Mouse (Mus musculus): Measurements from ENCODE around the gene Wdr20.

Wdr20 gene

DNA sequence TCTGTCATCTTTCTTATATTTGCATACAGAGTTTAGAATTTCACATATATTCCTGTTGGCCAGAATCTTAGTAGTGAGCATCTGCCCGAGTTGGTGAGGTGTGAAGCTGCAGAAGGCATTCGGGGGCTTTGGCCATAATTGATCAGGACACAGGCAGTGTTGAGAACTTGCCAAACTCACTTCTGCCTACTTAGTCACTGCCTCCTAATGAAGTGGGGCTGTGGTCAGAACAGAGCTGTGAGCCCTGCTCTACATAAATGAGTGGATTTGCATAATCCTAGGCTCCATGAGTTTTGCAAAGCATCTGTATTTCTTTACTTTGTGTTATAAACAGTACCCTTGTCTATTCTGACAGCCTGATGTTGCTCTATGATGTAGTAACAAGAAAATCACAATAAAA, 24.6 kb downstream of the Wdr20 start:
- no peaks in the 10 kb centered on the region for H3K9me3 ChIP-seq (ENCODE audit: low read length)
- H3K36me3 ChIP-seq (ENCODE audit: insufficient read depth, low read length), result peaks cover 10% of the 10 kb centered on the region
- TF ChIP-seq NANOG (IDR thresholded peaks at IDR 0.05; ENCODE audit: borderline replicate concordance, low read length) (no peak), CTCF (conservative IDR thresholded peaks at IDR 0.05; ENCODE audit: low read length) (no peak), POU5F1 (IDR thresholded peaks at IDR 0.05; ENCODE audit: borderline replicate concordance, low read length) (no peak)
- H3K4me3 ChIP-seq (replicated peaks; ENCODE audit: low read length), result no peak overlapping the region
- no peaks in the 10 kb centered on the region for H3K27me3 ChIP-seq (ENCODE audit: insufficient read depth, low read length)
- H3K4me1 ChIP-seq (replicated peaks; ENCODE audit: low read depth, low read length), result peaks cover 42% of the 10 kb centered on the region

DNA sequence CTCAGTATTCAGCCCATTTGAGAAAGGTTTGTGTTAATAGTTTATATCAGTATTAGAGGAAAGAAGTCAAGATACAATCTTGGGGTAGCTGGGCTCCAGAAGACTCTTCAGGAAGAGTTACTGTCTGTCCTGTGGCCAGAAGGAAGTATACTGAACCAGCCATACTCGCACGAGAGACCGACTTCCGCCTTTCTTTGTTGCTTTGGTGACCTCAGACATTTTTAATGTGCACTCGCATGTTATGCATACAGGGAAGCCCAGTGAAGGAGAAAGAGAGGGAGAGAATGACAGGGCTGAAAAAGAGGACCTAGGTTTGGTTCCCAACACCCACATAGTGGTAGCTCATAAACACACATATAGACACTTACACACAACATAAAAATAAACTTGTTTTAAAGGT, 26.8 kb downstream of the Wdr20 start:
- Histone ChIP-seq H3K27me3 (ENCODE audit: insufficient read depth, low read length) (no peaks in the 10 kb centered on the region), H3K9me3 (ENCODE audit: low read length) (no peaks in the 10 kb centered on the region), H3K36me3 (ENCODE audit: insufficient read depth, low read length) (peaks cover 15% of the 10 kb centered on the region; the same call in 1 of the 2 replicates), H3K4me3 (replicated peaks; ENCODE audit: low read length) (no peak overlapping the region), H3K4me1 (replicated peaks; ENCODE audit: low read depth, low read length) (peaks cover 46% of the 10 kb centered on the region)
- no peak for TF ChIP-seq NANOG (IDR thresholded peaks at IDR 0.05; ENCODE audit: borderline replicate concordance, low read length)
- TF ChIP-seq CTCF (conservative IDR thresholded peaks at IDR 0.05; ENCODE audit: low read length), result no peak
- TF ChIP-seq POU5F1 (IDR thresholded peaks at IDR 0.05; ENCODE audit: borderline replicate concordance, low read length), result no peak

DNA sequence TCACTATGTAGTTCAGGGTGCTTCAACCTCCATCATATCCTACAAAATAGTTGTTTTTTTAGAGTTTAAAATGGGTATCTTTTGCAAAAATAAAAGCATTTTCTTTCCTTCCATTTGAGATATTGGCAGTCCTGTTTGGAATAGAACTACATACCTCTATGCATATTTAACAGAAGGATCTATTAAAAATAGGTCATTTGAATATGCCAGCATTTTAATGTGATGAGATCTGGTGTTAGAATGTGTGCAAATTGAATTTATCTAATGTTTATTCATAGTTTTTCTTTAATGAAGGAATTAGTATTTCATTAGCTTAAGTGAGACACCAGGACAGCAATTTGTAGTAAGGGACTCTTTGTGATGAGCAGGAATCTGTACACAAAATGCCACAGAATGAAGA, 30.8 kb downstream of the Wdr20 start:
- Histone ChIP-seq H3K36me3 (ENCODE audit: insufficient read depth, low read length) (peaks cover 12% of the 10 kb centered on the region; the same call in 1 of the 2 replicates), H3K4me3 (replicated peaks; ENCODE audit: low read length) (no peak overlapping the region), H3K4me1 (replicated peaks; ENCODE audit: low read depth, low read length) (peaks cover 39% of the 10 kb centered on the region), H3K27me3 (ENCODE audit: insufficient read depth, low read length) (no peaks in the 10 kb centered on the region), H3K9me3 (ENCODE audit: low read length) (no peaks in the 10 kb centered on the region)
- TF ChIP-seq NANOG (IDR thresholded peaks at IDR 0.05; ENCODE audit: borderline replicate concordance, low read length), result no peak

DNA sequence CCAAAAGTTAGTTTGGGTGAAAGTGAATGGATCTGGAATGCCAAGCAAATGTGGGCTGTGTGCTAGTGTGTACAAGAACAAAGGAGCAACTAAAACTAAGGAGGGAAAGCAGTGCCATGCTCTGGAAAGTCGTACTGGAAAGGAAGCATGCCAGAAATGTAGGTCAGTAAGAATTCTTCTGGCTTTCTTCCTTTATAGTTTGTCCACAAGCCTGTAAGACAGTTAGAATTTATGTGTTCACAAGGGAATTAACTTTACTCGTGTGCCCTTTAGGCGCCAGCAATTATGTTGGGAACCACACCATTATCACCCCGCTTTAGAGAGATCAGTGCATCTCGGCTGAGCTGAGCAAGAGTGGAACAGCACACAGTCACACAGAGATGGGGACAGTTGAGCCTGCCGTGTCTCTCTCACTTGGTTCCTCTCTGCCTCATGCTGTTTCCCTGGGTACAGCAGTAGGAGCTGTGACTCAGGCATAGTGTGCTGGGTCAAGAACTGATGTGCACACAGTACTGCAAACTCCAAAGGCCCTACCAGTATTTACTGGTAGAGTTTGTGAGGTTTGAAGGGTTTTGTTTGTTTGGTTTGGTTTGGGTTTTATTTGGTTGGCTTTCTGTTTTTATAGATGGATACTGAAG, 32.0 kb downstream of the Wdr20 start:
- Histone ChIP-seq H3K4me1 (replicated peaks; ENCODE audit: low read depth, low read length) (peaks cover 39% of the 10 kb centered on the region), H3K36me3 (ENCODE audit: insufficient read depth, low read length) (peaks cover 12% of the 10 kb centered on the region; the same call in 1 of the 2 replicates), H3K9me3 (ENCODE audit: low read length) (no peaks in the 10 kb centered on the region), H3K4me3 (replicated peaks; ENCODE audit: low read length) (no peak overlapping the region), H3K27me3 (ENCODE audit: insufficient read depth, low read length) (no peaks in the 10 kb centered on the region)
- TF ChIP-seq POU5F1 (IDR thresholded peaks at IDR 0.05; ENCODE audit: borderline replicate concordance, low read length) (no peak), CTCF (conservative IDR thresholded peaks at IDR 0.05; ENCODE audit: low read length) (no peak), NANOG (IDR thresholded peaks at IDR 0.05; ENCODE audit: borderline replicate concordance, low read length) (no peak)

DNA sequence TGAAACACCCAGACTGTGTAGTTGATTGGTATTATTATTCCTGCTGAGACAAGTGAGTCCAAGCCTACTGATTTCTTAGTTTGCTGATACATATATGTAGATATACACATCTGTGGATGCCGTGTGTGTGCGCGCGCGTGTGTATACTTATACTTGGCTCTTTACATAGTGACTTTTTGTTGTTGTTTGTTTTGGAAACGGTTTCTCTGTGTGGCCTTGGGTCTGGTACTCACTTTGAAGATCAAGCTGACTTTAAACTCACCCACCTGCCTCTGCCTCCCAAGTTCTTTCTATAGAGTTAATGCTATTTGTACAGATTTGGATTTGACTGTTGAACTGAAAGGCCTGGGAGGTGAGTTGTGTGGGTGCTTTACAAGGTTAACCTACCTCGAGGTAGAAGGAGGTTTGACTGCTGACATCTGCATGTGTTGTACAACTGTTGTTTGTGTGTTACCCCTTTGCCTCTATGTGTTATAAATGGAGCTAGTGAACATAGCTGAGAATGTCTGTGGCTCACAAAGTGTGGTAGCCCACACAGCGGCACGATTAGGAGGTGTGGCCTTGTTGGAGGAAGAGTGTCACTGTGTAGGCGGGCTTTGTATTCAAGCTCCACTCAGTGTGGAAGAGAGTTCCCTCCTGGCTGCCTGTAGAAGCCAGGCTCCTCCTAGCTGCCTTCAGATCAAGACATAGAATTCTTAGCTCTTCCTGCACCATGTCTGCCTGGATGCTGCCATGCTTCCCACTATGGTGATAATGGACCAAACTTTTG, 32.9 kb downstream of the Wdr20 start:
- H3K27me3 ChIP-seq (ENCODE audit: insufficient read depth, low read length), result no peaks in the 10 kb centered on the region
- H3K4me3 ChIP-seq (replicated peaks; ENCODE audit: low read length), result no peak overlapping the region
- H3K9me3 ChIP-seq (ENCODE audit: low read length), result no peaks in the 10 kb centered on the region
- peaks cover 8% of the 10 kb centered on the region; the same call in 1 of the 2 replicates for H3K36me3 ChIP-seq (ENCODE audit: insufficient read depth, low read length)
- no peak for TF ChIP-seq CTCF (conservative IDR thresholded peaks at IDR 0.05; ENCODE audit: low read length)
- no peak for TF ChIP-seq NANOG (IDR thresholded peaks at IDR 0.05; ENCODE audit: borderline replicate concordance, low read length)
- no peak for TF ChIP-seq POU5F1 (IDR thresholded peaks at IDR 0.05; ENCODE audit: borderline replicate concordance, low read length)
- H3K4me1 ChIP-seq (replicated peaks; ENCODE audit: low read depth, low read length), result peaks cover 45% of the 10 kb centered on the region

DNA sequence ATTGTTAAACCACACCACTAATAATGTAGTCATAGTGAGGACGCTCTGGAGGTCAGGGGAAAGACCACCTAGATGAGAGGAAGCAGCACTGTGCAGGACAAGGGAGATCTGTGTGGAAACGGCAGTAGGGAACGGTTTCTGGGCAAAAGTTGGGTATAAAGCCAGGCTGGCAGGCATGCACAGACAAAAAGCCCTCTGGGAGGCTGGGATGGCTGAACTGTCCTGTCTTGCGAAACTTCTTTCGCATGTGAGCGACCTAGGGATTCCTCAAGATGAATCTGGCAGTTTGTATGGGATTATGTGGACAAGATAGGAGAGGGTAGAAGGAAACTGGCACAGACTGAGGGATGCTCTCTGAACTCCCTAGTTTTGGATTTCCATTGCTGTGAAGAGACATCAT, 34.2 kb downstream of the Wdr20 start:
- peaks cover 12% of the 10 kb centered on the region; the same call in 1 of the 2 replicates for H3K36me3 ChIP-seq (ENCODE audit: insufficient read depth, low read length)
- H3K27me3 ChIP-seq (ENCODE audit: insufficient read depth, low read length), result no peaks in the 10 kb centered on the region
- no peak overlapping the region for H3K4me3 ChIP-seq (replicated peaks; ENCODE audit: low read length)
- no peak for TF ChIP-seq CTCF (conservative IDR thresholded peaks at IDR 0.05; ENCODE audit: low read length)
- no peak for TF ChIP-seq NANOG (IDR thresholded peaks at IDR 0.05; ENCODE audit: borderline replicate concordance, low read length)
- TF ChIP-seq POU5F1 (IDR thresholded peaks at IDR 0.05; ENCODE audit: borderline replicate concordance, low read length), result no peak
- H3K9me3 ChIP-seq (ENCODE audit: low read length), result no peaks in the 10 kb centered on the region
- H3K4me1 ChIP-seq (replicated peaks; ENCODE audit: low read depth, low read length), result peaks cover 58% of the 10 kb centered on the region

DNA sequence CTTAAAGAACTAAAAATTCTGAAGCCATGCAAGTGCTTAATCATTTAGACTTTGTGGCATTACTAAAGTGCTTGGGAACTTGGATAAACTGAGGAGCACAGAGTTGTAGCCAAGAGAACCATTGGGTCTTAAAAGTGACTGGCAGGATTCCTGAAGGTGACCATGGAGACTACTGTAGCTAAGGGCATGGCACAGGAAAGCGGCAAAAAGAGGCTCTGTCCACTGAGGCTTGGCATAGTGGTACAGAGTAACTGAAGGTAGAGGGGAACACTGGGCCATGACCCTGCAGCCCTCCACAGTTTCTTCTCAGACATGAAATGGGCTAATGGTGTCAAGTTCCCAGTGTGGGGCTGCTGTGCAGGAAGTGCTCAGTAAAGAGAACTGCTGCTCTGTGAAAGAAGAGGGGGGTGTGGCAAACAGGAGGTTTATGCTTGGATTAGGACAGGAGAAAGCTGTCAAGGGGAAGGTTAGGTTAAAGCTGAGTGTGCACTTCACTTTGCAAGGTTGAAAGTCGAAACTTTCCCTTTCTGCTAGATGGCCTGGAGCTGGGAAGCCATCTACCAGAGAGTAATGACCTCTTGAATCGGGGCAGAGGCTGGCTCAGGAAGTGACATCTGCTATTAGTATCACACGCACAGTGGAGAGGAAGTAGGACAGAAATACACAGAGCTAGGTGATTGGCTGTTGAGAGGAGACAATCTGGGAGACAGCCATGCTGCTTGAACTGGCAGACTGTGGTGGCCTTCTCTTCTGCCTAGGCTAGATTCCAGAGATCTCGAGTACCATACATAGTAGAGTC, 38.1 kb downstream of the Wdr20 start:
- Histone ChIP-seq H3K4me1 (replicated peaks; ENCODE audit: low read depth, low read length) (peaks cover 48% of the 10 kb centered on the region), H3K4me3 (replicated peaks; ENCODE audit: low read length) (no peak overlapping the region), H3K9me3 (ENCODE audit: low read length) (no peaks in the 10 kb centered on the region), H3K36me3 (ENCODE audit: insufficient read depth, low read length) (peaks cover 39% of the 10 kb centered on the region), H3K27me3 (ENCODE audit: insufficient read depth, low read length) (no peaks in the 10 kb centered on the region)
- TF ChIP-seq NANOG (IDR thresholded peaks at IDR 0.05; ENCODE audit: borderline replicate concordance, low read length), result no peak
- no peak for TF ChIP-seq POU5F1 (IDR thresholded peaks at IDR 0.05; ENCODE audit: borderline replicate concordance, low read length)
- no peak for TF ChIP-seq CTCF (conservative IDR thresholded peaks at IDR 0.05; ENCODE audit: low read length)

DNA sequence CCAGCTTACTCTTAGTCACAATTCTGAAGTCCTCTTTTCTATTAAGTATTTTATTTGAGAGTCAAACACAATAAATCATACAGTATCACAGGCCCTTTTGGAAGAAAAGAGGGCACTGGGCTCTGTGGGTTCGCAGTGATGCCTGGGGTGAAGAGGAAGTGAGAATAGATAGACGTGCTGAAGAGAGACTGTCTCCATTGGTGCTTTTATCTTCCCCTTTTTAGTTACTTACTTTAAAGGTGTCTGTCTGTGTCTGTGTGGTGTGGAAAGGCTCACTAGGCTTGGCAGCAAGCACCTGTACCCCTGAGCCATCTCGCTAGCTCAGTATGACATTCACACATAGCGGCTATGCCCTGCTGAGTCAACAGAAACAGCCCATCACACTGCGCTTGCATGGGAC, 40.1 kb downstream of the Wdr20 start:
- peaks cover 39% of the 10 kb centered on the region for H3K4me1 ChIP-seq (replicated peaks; ENCODE audit: low read depth, low read length)
- H3K36me3 ChIP-seq (ENCODE audit: insufficient read depth, low read length), result peaks cover 57% of the 10 kb centered on the region
- no peaks in the 10 kb centered on the region for H3K9me3 ChIP-seq (ENCODE audit: low read length)
- no peaks in the 10 kb centered on the region for H3K27me3 ChIP-seq (ENCODE audit: insufficient read depth, low read length)
- H3K4me3 ChIP-seq (replicated peaks; ENCODE audit: low read length), result no peak overlapping the region
- no peak for TF ChIP-seq CTCF (conservative IDR thresholded peaks at IDR 0.05; ENCODE audit: low read length)
- TF ChIP-seq NANOG (IDR thresholded peaks at IDR 0.05; ENCODE audit: borderline replicate concordance, low read length), result no peak
- TF ChIP-seq POU5F1 (IDR thresholded peaks at IDR 0.05; ENCODE audit: borderline replicate concordance, low read length), result no peak
